Mouse (Mus musculus): ENCODE measurements at regions not wholly inside any gene's neighbourhood (a gene's known extent, or its start where the extent isn't known, plus 50 kb on each side); places are given as distances from the start of the nearest gene placed in this dataset.
A peak's percentile ranks its signal among the peaks of the same experiment; 100 is the strongest.

- peak in 1 of 2 experiments; percentile 10 for DNase-seq
Observed at GRCm38 (mm10) chr2:178723455-178723854, 293.1 kb downstream of the Cdh26 start.

DNA sequence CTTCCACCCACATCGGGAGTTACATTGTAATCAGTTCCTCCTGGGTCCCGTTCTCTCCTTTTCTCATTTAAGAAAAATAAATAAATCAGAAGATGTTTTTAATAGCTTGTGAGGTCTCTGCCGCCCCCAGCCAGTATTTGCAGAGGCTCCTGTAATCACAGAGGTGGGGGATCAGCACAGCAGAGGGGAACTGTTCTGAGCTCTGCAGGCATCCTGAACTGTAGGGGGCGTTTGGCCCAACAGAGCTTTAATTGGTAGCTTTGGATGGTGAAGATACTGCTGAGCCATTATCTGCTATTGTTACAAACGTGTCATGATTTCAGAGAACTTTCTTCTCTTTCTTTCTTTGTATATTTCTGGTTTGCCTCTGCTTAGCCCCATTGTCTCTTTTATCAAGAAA is 293.9 kb downstream of the Cdh26 start:
- DNase-seq = peak in 1 of 2 experiments; percentile 4

GRCm38 (mm10) chr2:178727930-178728793 is 297.8 kb downstream of the Cdh26 start:
- peak in 1 of 2 experiments; percentile 17 for DNase-seq

GRCm38 (mm10) chr2:178728794-178729120 is 298.4 kb downstream of the Cdh26 start:
- DNase-seq = no peak

- peak in 1 of 2 experiments; percentile 19 for DNase-seq
Observed at GRCm38 (mm10) chr2:178735099-178735498, 304.8 kb downstream of the Cdh26 start.

GRCm38 (mm10) chr2:178744617-178745016 is 314.3 kb downstream of the Cdh26 start:
- no peak for DNase-seq

GRCm38 (mm10) chr2:178745296-178746015 is 315.1 kb downstream of the Cdh26 start:
- no peak for DNase-seq

DNA sequence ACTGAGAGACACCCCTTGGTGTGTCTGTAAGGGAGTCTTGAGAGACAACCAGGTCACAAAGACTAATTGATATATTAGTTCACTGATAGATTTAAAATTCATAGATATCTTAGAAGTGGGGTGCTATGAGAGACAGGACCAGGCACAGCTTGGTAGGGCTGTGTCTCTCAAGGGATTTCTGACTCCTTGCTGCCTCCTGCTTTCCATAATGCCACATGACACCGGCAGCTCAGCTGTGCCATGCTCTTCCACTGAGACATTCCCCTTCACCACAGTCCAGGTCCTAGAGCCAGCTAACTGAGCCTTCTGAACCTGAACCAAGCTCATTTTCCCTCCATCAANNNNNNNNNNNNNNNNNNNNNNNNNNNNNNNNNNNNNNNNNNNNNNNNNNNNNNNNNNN is 320.9 kb downstream of the Cdh26 start:
- no peak for DNase-seq

- DNase-seq = peak in 1 of 2 experiments; percentile 49
Observed at GRCm38 (mm10) chr2:178758366-178758765, 328.0 kb downstream of the Cdh26 start.

GRCm38 (mm10) chr2:178768526-178768925 is 338.2 kb downstream of the Cdh26 start:
- no peak for DNase-seq

GRCm38 (mm10) chr2:178769001-178769400 is 338.7 kb downstream of the Cdh26 start:
- DNase-seq = no peak

GRCm38 (mm10) chr2:178771435-178771834 is 341.1 kb downstream of the Cdh26 start:
- no peak for DNase-seq

GRCm38 (mm10) chr2:178771881-178772280 is 341.6 kb downstream of the Cdh26 start:
- no peak for DNase-seq

GRCm38 (mm10) chr2:178784822-178785589 is 354.7 kb downstream of the Cdh26 start:
- no peak for DNase-seq

- no peak for DNase-seq
Observed at GRCm38 (mm10) chr2:178785843-178786242, 355.5 kb downstream of the Cdh26 start.

GRCm38 (mm10) chr2:178795841-178796240 is 365.5 kb downstream of the Cdh26 start:
- no peak for DNase-seq

- DNase-seq = no peak
Observed at GRCm38 (mm10) chr2:178801464-178801863, 371.1 kb downstream of the Cdh26 start.

GRCm38 (mm10) chr2:178805283-178805682 is 375.0 kb downstream of the Cdh26 start:
- no peak for DNase-seq

DNA sequence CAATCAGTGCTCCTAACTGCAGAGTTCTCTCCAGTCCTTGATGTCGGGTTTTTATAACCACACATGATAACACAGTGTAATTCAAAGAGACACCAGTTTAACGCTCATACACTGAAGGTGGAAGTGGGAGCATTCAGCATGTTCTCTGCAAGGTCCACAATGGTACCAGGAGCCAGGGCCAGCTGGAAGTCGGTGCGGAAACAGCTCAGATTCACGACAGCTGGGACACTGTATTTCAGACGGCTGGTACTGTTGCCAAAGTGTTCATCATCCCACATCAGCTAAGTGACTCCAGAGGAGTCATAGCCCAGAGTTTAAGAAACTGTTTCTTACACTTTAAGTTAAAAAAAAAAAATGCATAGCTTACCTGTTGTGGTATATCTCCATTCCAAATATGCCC is 391.2 kb downstream of the Cdh26 start:
- no peak for DNase-seq

DNA sequence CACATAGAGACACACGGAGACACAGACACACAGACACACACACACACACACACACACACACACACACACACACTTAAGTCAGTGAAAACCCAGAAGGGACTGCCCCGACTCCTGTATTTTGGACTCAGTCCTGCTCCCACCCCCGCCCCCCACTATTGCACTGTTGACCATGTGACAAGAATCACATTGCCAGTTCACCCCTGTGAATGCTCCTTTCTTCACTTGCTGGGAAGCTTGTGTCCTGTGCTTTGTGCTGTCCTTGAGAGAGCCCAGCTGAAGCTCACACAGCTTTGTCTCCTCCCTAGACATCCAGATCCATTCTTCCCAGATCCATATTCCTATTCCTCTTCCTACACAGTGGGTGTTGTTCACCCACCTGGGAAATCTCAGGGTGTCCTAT is 400.0 kb downstream of the Cdh26 start:
- no peak for DNase-seq

DNA sequence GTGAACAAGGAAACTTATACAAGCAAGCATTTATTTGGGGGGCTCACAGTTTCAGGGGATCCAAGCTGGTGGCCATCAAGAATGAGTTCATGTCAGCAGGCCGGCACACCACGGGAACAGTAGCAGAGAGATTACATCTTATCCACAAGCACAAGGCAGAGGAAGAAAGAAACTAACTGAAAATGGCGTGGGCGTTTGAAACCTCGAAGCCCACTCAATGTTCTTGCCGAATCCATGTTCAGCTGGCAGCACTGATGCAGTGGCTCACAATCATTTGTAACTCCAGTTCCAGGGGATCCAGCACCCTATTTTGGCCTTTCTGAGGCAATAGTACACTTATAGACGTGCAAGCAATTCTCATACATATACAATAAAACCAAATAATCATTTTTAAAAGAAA is 404.7 kb downstream of the Cdh26 start:
- peak in 1 of 2 experiments; percentile 3 for DNase-seq

- peak in 1 of 2 experiments; percentile 1 for DNase-seq
Observed at GRCm38 (mm10) chr2:178838571-178838970, 408.2 kb downstream of the Cdh26 start.

DNA sequence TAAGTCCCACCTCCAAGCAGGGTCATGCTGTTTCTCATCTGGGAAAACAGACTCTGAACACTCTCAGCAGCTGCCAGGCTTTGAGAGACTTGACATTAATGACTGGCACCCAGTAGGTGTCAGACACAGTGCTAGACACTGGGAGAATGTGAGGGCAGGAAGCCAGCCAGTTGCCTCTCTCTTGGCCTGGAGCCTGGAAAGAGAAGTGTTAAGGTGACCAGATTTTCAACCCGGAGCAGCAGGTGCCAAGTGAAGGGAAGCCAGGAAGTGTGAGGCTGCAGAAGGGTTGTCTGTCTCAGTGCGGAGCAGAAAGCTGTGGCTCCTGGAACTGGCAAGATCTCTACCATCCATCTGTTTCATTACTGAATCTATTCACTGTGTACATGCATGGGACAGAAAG is 410.6 kb downstream of the Cdh26 start:
- peak; percentile 14 to 43 for DNase-seq

Measured in lung, postnatal 4 days (tissue).